Mouse (Mus musculus): ENCODE results near the gene Nop2.

Nop2 gene

DNA sequence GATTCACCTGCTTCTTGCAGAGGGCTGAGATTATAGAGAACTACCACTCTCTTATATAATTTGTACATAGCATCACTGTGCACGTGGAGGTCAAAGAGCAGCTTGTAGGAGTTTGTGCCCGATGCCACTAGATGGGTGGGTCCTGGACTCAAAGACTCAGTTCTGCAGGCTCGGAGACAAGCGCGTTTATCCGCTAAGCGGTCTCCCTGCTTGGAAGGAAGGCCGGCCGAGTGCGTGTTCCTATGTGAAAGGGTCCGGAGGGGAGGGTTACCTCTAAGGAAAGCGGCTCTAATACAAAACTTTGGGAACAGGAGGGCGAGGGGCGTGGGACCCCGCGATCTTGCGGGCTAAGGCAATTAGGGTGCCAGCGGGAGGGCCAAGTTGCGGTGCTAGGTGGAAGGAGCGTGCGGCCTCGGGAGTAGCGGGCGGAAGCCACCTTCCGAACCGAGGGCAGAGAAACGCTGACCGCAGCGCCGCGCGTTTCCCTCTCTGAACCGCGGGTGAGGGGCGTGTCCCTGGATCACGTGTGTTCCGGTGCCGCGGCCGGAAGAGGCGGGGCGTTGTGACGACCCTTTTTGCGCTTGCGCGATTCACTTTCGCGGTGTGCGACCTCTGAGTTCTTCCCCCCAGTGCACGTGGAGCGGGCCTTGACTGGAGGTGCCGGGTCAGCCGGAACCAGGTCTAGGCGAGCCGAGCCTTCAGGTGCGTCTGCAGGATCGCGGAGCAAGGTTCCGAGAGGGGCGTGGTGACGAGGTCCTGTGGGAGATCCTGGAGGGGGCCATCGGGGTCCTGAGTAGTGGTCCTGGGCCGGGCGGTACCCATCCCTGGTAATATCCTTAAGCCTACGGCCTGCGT lies at the start of gene Nop2:
TSS of gene Nop2 (plus strand) at position 608 of the 855 bp plus-strand sequence.
- in situ Hi-C loops (cut with MboI; ENCODE audit: low sequenced_read_pairs) = no loop called here

DNA sequence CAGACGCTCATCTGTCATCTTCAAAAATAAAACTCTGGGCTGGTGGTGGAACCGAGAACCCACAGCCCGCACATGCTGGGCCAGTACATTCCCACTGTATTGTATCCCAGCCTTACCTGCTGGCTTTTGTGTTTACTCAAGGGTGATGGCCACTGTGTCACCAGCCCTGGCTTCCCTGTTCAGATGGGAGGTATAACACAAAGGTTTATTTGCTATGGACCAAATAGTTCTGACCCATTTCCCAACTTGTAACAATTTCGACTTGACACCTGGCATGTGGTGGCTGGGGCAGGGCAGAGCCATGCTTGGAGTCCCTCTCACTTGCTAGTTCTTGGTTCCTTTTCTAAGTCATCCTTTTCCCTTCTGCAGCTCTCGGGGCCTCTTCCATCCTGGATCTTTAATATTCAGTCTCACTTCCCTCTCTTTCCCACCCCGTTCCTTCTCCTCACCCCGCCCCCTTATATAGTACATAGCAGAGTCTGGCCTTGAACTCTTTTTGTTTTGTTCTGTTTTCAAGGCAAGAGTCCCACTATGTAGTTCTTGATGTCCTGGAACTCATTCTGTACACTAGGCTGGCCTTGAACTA lies 48.8 kb upstream of the Nop2 start:
- in situ Hi-C loops (cut with MboI; ENCODE audit: low sequenced_read_pairs) = no loop called here

DNA sequence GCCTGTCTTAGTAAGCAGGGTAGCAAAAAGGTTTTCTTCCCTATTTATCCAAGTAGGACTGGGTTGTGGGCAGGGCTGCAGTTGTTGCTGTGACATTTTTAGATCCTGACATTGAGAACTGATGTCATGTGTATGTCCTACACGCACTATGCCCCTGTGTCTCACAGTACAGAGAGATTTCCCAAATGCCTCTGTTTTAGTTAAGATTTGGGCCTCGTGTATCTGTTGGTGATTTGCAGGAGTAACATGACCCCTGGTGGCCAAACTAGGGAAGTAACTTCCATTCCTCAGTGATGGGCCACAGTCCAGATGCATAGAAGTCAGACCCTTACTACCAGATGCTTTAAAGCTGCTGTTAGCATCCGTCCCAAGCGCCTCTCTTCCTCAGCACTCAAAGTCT lies 47.3 kb upstream of the Nop2 start:
- in situ Hi-C loops (cut with MboI; ENCODE audit: low sequenced_read_pairs) = no loop called here

DNA sequence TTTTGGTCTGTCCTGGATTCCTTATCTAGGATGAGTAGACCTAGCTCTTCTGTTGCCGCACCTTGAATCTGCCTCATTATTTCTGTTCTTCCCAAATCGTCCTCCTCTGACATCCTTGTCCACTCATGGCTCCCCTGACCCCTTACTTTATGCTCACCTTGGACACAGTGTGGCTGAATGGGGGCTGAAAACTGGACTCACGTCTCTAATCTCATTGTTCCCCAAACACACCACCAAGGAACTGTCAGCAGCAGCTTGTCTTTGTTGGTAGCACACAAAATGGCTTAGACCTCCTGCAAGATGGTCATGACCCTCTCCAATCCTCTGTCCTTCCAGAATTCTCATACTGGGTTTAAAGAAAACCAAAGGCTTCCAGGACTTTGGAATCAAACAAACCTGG lies 43.8 kb upstream of the Nop2 start:
- in situ Hi-C loops (cut with MboI; ENCODE audit: low sequenced_read_pairs) = no loop called here

DNA sequence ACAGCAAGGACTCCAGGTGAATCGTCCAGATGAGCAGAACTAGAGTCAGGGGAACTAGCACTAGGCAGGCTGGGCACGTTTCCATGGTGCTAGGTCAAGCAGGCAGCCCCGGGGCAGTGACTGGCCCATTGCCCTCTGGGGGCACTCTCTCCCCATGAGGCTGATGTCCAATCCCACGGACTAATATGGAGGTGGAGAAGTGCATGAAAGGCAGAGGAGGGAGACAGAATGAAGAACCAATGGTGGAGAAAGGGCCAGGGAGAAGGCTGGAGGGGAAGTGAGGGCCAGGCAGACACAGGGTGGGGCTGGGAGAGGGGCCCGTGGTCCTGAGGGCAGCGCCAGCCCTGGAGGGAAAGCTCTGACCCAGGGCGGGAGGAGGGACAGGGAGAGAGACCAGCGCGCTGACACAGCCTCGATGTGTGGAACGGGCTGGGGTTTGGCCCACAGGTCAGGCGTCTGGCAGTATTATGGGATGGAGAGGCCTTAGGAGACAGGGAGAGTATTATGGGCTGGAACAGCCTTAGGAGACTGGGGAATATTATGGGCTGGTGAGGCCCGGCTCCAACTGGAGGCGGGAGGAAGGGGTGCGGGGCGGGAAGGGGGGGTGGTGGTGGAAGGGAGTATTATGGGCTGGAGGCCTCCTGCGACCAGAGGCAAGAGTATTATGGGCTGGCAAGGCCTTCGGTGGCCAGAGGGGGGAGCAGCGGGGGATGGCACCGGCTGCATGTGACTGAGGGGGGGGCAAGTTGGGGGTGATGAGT lies 43.0 kb upstream of the Nop2 start:
- in situ Hi-C loops (cut with MboI; ENCODE audit: low sequenced_read_pairs) = no loop called here

DNA sequence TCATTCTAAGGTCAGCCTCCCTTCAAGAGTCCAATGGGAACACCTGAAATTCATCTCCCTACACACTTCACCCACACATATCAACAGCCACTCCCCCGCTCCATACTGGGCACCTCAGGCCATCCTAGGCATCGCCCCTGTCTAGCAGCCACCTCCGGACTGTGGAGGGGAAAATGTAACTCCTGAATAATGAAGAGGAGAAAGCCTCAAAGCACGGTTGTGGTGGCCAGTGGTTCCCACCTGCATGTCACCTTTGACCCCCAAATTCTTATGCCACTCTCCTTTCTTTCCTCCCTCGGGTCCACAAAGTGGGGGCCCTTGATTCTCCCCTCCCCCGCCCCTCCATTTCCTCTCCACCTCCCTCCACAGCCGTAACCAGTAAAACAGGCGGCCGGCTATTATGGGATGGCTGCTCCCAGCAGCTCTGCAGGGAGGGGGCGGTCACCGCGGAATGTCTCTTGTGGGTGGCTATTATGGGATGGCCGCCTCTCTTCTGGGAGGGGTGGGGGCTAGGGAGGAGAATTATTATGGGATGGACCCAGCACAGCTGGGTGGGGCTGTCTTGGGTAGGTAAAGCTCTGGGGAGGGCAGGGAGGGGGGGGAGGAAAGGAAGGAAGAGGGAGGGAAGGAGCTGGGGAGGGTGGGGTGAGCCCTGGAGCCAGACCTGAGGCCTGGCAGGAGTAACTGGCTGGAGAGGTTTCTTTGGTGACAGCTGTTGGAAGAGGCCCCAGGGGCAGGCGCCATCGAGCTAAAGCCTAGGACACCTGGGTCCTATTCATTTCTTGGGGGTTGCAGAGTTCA lies 42.0 kb upstream of the Nop2 start:
- in situ Hi-C loops (cut with MboI; ENCODE audit: low sequenced_read_pairs) = no loop called here

DNA sequence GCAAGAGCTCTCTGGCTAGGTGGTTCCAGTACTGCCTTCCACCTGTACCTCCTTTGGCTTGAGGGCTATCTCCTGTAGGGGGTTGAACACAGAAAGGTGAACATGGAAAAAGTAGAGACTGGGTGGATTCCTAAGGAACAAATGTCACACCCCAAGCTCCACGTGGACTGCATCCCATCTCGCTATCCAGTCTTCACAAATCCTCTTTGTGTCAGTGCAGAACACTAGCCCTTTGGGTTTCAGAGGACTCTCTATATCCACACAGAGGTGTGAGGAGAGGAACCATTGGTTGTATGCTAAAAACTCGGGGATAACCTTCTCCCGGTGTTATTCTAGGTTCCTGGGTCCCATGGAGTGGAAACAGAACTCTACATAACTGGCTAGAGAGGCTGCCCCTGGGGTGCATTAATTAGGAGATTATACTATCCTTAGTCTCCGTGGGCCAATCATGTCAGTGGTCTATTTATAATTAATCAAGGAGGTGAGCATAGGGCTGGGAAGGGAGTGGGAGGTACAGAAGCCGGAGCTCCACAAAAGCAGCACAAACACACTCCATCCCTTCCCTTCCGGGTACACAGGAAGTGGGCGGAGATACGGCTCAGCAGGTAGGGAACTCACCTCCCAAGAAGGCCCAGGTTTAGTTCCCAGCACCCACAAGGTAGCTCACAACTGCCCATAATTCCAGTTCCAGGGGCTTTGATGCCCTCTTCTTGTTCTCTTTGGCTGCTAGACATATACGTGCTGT lies 41.2 kb upstream of the Nop2 start:
- in situ Hi-C loops (cut with MboI; ENCODE audit: low sequenced_read_pairs) = no loop called here

DNA sequence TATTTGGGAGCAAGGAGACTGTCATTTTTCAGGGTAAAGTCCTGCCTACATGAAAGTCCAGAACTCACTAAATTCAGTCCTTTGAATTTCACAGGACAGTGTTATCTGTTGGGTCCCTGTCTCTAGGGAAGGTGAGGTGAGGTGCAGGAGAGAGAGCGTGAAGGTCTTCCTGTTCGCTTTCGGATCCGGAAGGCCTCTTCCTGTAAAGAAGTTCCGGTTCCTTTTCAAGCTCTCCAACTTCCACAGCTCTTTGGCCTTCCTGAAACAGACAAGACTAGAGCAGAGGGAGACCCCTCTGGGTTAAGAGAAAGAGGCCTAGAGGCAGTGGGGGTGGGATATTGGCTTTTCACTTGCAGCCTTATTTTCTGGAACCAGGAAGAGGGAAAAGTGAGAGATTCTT lies 39.3 kb upstream of the Nop2 start:
- in situ Hi-C loops (cut with MboI; ENCODE audit: low sequenced_read_pairs) = no loop called here

DNA sequence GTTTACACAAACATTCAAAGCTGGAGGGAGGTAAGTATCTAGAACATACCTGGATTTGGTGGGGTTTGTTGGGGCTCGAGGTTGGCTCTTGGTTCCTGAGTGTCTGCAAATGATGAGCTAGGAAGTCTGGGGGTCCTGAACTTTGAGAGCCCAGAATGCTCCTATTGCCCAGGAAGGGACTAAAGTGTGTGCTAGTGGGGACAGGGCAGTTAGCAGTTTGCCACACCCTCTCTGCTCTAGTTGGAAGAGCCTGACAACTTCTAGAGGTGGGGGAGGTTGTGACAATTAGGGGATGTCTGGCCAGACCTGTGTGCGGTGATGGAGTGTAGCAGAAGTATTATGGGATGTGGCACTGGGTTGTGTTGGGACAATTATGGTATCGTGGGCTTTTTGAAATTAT lies 36.9 kb upstream of the Nop2 start:
- in situ Hi-C loops (cut with MboI; ENCODE audit: low sequenced_read_pairs) = no loop called here

DNA sequence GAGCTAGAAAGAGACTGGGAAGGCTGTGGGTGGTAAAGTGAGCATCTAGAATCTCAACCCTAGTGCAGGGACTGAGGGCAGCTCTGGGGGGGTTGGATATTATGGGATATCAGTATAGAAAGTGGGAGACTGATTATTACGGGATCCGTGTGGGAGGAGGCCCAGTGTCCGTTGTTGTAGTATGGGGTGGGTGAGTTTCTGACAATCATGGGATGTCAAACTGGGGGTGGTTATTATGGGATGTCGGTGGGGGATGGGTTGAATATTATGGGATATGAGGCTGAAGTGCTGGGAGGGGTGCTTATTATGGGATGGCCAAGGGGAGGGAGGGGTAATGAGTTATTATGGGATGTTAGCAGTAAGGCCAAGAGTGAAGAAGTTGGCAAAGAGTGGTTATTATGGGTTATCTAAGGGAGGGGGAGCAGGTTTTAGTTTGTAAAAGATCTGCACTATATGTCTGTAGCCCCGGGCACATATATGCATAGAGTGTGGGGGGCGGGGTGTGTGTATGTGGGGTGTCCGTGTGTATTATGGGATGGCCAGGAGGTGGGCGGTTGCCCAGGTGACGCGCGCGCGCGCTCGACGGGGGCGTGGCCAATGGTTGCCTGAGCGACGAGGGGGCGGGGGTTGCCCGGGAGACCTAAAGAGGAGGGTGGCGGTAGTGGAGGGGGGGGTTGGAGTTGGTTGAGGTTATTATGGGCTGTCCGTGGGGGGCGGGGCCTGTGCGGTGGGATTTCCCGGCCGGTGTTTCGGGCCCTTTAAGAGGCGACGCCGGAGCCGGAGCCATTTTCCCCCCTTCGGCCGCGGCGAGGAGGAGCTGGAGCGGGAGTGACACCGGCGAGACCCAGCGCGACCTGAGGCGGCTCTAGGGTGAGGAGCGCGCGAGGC lies 36.1 kb upstream of the Nop2 start, which contains the start of gene Chd4:
TSS of gene Chd4 (plus strand) at position 591 of the 888 bp plus-strand sequence.
- in situ Hi-C loops (cut with MboI; ENCODE audit: low sequenced_read_pairs) = no loop called here

DNA sequence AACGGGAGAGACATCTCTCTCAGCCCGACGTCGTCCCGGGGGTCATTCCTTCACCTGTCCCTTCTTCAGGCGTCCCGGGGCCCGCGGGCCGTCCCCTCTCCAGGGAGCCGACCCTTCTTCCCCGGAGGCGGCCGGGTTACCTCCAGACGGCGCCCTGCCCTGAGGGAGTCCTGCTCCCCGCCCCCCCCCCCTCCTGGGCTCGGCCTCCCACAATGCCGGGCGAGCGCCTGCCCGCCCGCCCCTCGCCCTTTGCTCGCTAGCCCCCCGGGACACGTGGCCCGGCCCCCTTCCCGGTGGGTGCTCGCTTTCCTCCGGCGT lies 35.5 kb upstream of the Nop2 start:
- in situ Hi-C loops (cut with MboI; ENCODE audit: low sequenced_read_pairs) = no loop called here

DNA sequence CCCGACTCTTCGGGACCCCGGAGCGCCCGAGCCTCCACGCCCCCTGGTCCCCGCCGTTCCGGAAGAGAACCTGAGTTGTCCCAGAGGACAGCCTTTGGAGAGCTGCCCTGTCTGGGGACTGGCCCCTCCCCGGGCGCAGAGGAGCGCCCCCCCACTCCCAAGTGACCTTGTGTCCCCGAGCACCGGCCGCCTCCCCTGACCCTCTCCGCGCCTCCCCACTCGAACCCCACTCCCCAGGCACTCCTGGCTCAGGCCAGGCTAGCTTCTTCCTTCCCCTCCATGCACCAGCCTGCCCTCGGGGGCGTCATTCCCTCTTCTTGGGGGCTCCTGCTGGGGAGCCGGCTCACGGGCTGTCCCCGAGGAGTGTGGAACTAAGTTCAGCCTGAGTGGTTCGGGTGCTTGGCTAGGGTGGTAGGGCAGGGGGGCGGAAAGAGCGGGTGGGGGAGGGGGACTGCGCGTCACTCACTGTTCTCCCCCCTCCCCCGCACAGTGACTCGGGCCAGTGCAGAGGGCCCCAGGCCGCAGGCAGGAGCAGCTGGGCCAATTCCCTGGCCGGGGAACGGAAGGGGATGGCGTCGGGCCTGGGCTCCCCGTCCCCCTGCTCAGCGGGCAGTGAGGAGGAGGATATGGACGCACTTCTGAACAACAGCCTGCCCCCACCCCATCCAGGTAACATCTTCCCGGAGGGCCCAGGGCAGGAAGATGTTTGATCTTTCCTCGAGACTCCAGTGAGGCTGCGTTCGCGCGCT lies 34.9 kb upstream of the Nop2 start:
- in situ Hi-C loops (cut with MboI; ENCODE audit: low sequenced_read_pairs) = no loop called here

DNA sequence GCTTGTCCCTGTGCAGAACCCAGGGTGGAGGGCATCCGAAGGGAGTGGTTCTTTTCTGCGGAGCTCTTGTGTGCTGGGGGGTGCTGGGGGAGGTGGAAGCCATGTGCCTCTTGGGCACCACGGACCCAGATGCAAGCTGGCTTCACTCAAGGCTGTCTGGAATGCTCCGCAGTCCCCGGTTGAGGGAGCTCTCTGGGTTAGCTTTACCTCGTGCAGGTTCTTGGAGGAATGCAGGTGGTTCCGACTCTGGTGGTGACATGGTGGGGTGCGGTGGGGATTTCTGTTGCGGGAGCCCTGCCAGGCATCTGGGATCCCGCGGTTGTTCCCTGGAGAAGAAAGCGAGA lies 34.4 kb upstream of the Nop2 start:
- in situ Hi-C loops (cut with MboI; ENCODE audit: low sequenced_read_pairs) = no loop called here

DNA sequence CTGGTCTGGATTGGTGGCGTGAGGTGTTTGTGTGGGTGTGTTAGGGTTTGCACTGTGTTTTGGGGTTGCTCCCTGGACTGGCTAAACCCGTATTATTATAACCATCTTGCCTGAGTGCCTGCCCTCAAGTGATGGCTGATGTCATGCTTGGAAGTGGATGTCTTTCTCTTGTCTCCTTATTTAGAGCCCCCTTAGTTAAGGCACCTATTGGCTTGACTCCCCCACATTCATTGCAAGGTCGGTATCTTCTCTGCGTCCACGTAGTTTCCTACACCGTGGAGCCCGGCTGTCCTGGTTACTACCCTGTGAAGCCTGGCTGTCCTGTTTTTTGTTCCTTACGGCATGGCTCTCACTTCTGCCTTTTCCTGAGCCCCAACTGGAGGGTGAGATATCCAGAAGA lies 33.8 kb upstream of the Nop2 start:
- in situ Hi-C loops (cut with MboI; ENCODE audit: low sequenced_read_pairs) = no loop called here

DNA sequence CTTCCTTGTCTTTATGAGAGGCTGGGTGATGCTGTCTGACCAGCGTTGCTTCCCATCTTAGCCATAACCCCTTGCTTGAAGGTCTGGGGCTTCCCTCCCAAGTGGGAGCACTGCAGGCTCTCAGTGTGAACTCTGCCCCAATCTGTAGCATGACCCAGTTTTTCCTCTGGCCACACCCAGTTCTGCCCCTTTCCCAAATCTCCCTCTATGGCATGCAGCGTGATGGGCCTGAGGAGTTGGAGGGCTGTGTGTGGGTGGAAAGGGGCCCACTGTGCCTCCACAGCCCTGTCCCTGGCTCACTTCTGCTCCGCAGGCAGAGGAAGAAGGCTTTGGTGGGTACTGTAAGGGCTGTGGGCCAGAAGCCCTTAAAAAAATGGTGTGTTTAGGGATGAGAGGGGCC lies 33.2 kb upstream of the Nop2 start:
- in situ Hi-C loops (cut with MboI; ENCODE audit: low sequenced_read_pairs) = no loop called here

DNA sequence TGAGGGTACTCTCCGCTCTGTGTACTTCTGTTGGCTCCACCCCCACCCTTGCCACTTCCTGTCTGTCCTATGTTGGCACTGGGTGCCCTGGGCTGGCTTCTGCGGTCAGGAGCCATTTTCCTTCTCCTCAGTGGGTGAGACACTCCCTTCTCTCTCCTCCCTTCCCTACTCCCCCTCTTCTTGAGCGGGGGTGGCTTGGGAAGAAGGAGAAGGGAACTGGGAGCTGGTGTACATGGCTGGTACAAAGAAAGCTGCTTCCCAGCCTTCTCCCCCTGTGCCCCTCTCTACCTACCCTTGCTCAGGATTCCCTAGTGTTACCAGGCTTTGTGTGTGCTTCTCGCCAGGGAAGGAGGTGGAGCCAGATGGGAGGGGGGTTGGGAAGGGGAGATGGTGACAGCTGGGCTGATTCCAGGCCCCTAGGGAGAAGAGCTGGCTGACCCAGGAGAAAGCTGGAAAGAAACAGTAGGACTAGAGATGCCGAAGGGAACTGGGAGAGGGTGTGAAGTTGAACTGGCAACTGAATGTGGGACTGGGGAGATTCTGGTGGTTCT lies 32.2 kb upstream of the Nop2 start:
- in situ Hi-C loops (cut with MboI; ENCODE audit: low sequenced_read_pairs) = no loop called here

DNA sequence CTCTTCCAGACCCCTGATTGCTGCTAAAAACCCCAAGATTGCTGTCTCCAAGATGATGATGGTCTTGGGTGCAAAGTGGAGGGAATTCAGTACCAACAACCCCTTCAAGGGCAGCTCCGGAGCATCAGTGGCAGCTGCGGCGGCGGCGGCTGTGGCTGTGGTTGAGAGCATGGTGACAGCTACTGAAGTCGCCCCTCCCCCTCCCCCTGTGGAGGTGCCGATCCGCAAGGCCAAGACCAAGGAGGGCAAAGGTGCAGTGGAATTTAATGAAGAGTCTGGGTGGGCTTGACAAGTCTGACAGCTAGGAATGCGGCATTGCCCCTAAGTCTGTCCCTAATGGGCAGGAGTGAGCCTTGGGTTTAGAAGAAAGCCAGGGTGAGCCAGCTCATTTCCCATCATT lies 30.3 kb upstream of the Nop2 start:
- in situ Hi-C loops (cut with MboI; ENCODE audit: low sequenced_read_pairs) = no loop called here

DNA sequence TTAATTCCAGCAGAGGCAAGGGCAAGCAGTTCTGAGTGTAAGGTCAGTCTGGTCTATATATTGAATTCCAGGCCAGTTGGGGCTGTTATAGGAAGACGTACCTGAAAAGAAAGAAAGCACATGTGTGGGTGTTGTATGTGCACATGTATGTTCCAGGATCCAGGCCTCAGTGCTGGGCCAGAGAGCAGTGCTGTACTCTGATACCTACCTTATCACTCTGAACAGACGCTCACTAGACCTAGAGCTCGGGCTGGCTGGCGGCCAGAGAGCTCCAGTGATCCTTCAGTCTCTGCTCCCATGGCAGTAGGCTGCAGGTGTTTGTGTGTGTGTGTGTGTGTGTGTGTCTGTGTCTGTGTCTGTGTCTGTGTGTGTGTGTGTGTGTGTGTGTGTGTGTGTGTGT lies 27.5 kb upstream of the Nop2 start:
- in situ Hi-C loops (cut with MboI; ENCODE audit: low sequenced_read_pairs) = no loop called here

DNA sequence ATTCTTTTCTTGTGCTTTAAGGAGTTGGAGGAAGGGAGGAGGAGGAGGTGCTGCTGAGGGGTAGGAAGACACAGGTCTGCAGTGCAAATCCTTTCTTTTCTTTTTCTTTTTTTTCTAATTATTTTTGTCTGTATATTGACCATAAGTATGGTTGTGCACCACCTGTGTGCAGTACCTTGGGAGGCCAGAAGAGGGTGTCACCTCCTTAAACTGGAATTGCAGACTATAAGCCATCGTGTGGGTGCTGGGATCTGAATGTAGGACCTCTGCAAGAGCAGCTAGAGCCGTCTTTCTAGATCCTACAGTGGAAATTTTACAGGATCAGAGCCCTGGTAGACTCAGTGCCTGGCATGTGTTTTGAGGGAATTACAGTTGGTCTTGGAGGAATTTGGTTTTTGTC lies 24.0 kb upstream of the Nop2 start:
- in situ Hi-C loops (cut with MboI; ENCODE audit: low sequenced_read_pairs) = no loop called here
